Mouse (Mus musculus) limb, embryonic 14.5 days (tissue): ENCODE data around the gene Gm16503. TPM values are rescaled to one million over a fixed set of nuclear protein-coding genes. Genes with fewer than 3 reads are reported as not detected.
"Not testable (repeated sequence)": the region's sequence is repeated elsewhere in the genome, so short reads cannot be mapped to it uniquely, and the experiment has no call there.

Experiments
- ATAC-seq: fragments of 200-750 bp; cut with Nextera tagmentation; 2 replicates; pipeline ENCODE4 v1.8.0; 2017; ENCODE audit warnings: low read depth, moderate number of reproducible peaks, moderate TSS enrichment; ENCODE audit not compliant: low FRiP score
- DNase-seq: peaks from one replicate; pipeline ENCODE4 v3.0.0-alpha.2; 2015; ENCODE audit warnings: low spot score
- H3K27ac ChIP-seq: fragments of 300-500 bp; sonication (generic); replicated peaks from 2 replicates; pipeline ENCODE4 v1.5.1; 2014; ENCODE audit warnings: low read depth, mild to moderate bottlenecking, low read length, moderate library complexity, mixed read lengths
- H3K27me3 ChIP-seq: fragments of 300-500 bp; sonication (generic); 2 replicates; pipeline ENCODE4 v1.6.1; 2014; ENCODE audit warnings: low read length, mixed read lengths; ENCODE audit not compliant: control insufficient read depth, insufficient read depth
- H3K36me3 ChIP-seq: fragments of 300-500 bp; sonication (generic); 2 replicates; pipeline ENCODE4 v1.6.1; 2014; ENCODE audit warnings: mild to moderate bottlenecking, low read length, moderate library complexity, mixed read lengths; ENCODE audit not compliant: control insufficient read depth, insufficient read depth
- H3K4me1 ChIP-seq: fragments of 300-500 bp; sonication (generic); 2 replicates; pipeline ENCODE4 v1.6.1; 2014; ENCODE audit warnings: antibody characterized with exemption, low read length, mixed read lengths; ENCODE audit not compliant: control insufficient read depth, insufficient read depth
- H3K4me2 ChIP-seq: fragments of 300-500 bp; sonication (generic); replicated peaks from 2 replicates; pipeline ENCODE4 v1.6.1; 2014; ENCODE audit warnings: low read depth, mild to moderate bottlenecking, low read length, moderate library complexity; ENCODE audit not compliant: severe bottlenecking
- H3K4me3 ChIP-seq: fragments of 300-500 bp; sonication (generic); replicated peaks from 2 replicates; pipeline ENCODE4 v1.5.1; 2014; ENCODE audit warnings: low read length
- H3K9ac ChIP-seq: fragments of 300-500 bp; sonication (generic); 2 replicates; pipeline ENCODE4 v1.6.1; 2014; ENCODE audit warnings: mild to moderate bottlenecking, low read depth, low read length, moderate library complexity; ENCODE audit not compliant: severe bottlenecking
- H3K9me3 ChIP-seq: fragments of 300-500 bp; sonication (generic); 2 replicates; pipeline ENCODE4 v1.6.1; 2016; ENCODE audit warnings: low read length; ENCODE audit not compliant: control insufficient read depth
- POLR2A ChIP-seq: fragments of 200-500 bp; IDR thresholded peaks from 2 replicates; pipeline ENCODE4 v1.8.0; 2012; ENCODE audit warnings: inconsistent platforms, mild to moderate bottlenecking, moderate library complexity, borderline replicate concordance; ENCODE audit not compliant: insufficient read depth, insufficient read length; ENCODE audit errors: extremely low read depth
- WGBS: fragments of 180-500 bp; shearing (Covaris S2); extraction: QIAGEN DNeasy Blood & Tissue Kit; methylation state at CpG from one replicate; pipeline ENCODE4 v1.1.7; 2014; 5-methylcytosine and 5-hydroxymethylcytosine counted together
- polyA plus RNA-seq, 2 experiments: library from polyadenylated mRNA; depleted of rRNA in 1 of 2; stranded (reverse) in 1 of 2; unstranded in 1 of 2; fragments of >200 nt; fragmentation: Nextera tagmentation in 1 of 2; extraction: Ambion mirVana in 1 of 2; gene quantifications; 2 replicates each; pipeline versions ENCODE4 v1.2.1 to v1.2.3; 2012 to 2014

Gene Gm16503
- polyA plus RNA-seq, 2 experiments, result 0.41 to 0.85 TPM

- H3K36me3 ChIP-seq, H3K4me3 ChIP-seq, H3K27me3 ChIP-seq, DNase-seq, H3K4me2 ChIP-seq, H3K9ac ChIP-seq, H3K4me1 ChIP-seq, H3K27ac ChIP-seq, ATAC-seq, H3K9me3 ChIP-seq: not testable (repeated sequence)
Observed at GRCm38 (mm10) chr4:147558011-147558410, 18.0 kb downstream of the Gm16503 start.

- not testable (repeated sequence) for H3K9ac ChIP-seq, H3K4me1 ChIP-seq, H3K27me3 ChIP-seq, H3K9me3 ChIP-seq, H3K27ac ChIP-seq, H3K4me3 ChIP-seq, ATAC-seq, H3K4me2 ChIP-seq, H3K36me3 ChIP-seq, DNase-seq
- 59% methylated on average over 1 of the region's 1 CpGs for WGBS
Observed at GRCm38 (mm10) chr4:147559096-147559495, 19.1 kb downstream of the Gm16503 start.

GRCm38 (mm10) chr4:147565426-147566220 lies 25.6 kb downstream of the Gm16503 start:
- 71% methylated on average over 6 of the region's 6 CpGs for WGBS
- no peak for ATAC-seq
- no peak for TF ChIP-seq POLR2A

GRCm38 (mm10) chr4:147571156-147571555 lies 31.1 kb downstream of the Gm16503 start:
- H3K4me3 ChIP-seq, H3K4me1 ChIP-seq, H3K9ac ChIP-seq, H3K27ac ChIP-seq, H3K27me3 ChIP-seq, DNase-seq, ATAC-seq, H3K36me3 ChIP-seq, H3K4me2 ChIP-seq: not testable (repeated sequence)
- peaks cover 14% of the 10 kb centered on the region for H3K9me3 ChIP-seq
- 86% methylated on average over 8 of the region's 8 CpGs for WGBS

More at GRCm38 (mm10) chr4:147565426-147566220, 25.6 kb downstream of the Gm16503 start:
- H3K27me3 ChIP-seq, result no peaks in the 10 kb centered on the region
- no peaks in the 10 kb centered on the region for H3K36me3 ChIP-seq
- no peak for DNase-seq
- H3K27ac ChIP-seq, result no peak overlapping the region
- no peaks in the 10 kb centered on the region for H3K4me1 ChIP-seq
- no peak overlapping the region for H3K9ac ChIP-seq
- H3K9me3 ChIP-seq, result peaks cover 5% of the 10 kb centered on the region
- H3K4me3 ChIP-seq, result no peak overlapping the region
- no peak overlapping the region for H3K4me2 ChIP-seq

GRCm38 (mm10) chr4:147579371-147579770 lies 39.4 kb downstream of the Gm16503 start:
- not testable (repeated sequence) for ATAC-seq, H3K9ac ChIP-seq
- WGBS, result 95% methylated on average over 4 of the region's 4 CpGs

More at GRCm38 (mm10) chr4:147579371-147579770, 39.4 kb downstream of the Gm16503 start:
- peaks cover 10% of the 10 kb centered on the region; the same call in 1 of the 2 replicates for H3K9me3 ChIP-seq
- not testable (repeated sequence) for H3K36me3 ChIP-seq, H3K4me3 ChIP-seq, H3K27me3 ChIP-seq, H3K4me1 ChIP-seq, H3K4me2 ChIP-seq, H3K27ac ChIP-seq, DNase-seq
